Mouse (Mus musculus): Measurements from ENCODE around the gene Lypd4.
"Not testable (repeated sequence)": the region's sequence is repeated elsewhere in the genome, so short reads cannot be mapped to it uniquely, and the experiment has no call there.

The Lypd4 gene

GRCm38 (mm10) chr7:24850899-24851303 lies 18.8 kb downstream of the Lypd4 start:
- DNase-seq (ENCODE audit: extremely low spot score, low spot score), result peak; percentile 52

DNA sequence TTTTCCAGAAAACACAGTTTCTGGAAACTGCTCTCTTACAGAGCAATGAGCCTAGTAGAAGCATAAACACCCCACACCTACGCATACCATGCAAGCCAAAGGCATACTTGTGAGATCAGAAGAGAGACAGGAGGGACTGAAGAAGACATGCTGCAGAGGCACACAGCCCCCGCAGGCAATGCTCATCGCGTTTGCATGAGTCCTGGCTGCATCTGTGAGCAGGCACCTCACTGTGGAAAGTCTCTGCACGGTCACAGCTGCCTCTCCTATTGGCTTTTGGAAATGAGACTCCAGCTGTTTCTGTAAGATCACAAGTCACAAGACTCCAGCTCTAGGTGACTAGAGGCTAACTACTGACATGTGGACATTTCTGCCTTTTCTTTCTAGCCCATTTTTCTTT lies 19.6 kb downstream of the Lypd4 start:
- no peak for DNase-seq (ENCODE audit: extremely low spot score, low spot score)

- not testable (repeated sequence) for DNase-seq (ENCODE audit: extremely low spot score, low spot score)
These were observed 23.2 kb downstream of the Lypd4 start for GRCm38 (mm10) chr7:24846576-24846975.

GRCm38 (mm10) chr7:24845713-24846112 lies 24.0 kb downstream of the Lypd4 start:
- DNase-seq (ENCODE audit: extremely low spot score, low spot score), result peak; percentile 19

DNA sequence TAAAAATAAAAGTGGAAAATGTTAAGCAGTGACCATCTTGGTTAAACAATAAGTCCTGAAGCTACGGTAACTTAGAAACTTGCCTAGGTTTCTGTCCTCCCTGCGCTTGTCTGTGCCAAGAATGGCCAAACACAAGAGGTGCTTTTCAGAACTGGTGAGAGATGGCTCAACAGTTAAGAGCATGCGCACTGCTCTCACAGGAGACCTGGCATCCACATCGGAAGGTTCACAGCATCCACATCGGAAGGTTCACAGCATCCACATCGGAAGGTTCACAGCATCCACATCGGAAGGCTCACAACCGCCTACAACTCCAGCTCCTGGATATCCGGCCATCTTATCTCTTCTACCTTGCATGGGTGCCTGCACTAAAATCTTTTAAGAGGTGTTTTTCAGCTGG lies 24.6 kb downstream of the Lypd4 start:
- no peak for DNase-seq (ENCODE audit: extremely low spot score, low spot score)

- no peak for DNase-seq (ENCODE audit: extremely low spot score, low spot score)
These were observed 25.6 kb downstream of the Lypd4 start for GRCm38 (mm10) chr7:24844144-24844543.

DNA sequence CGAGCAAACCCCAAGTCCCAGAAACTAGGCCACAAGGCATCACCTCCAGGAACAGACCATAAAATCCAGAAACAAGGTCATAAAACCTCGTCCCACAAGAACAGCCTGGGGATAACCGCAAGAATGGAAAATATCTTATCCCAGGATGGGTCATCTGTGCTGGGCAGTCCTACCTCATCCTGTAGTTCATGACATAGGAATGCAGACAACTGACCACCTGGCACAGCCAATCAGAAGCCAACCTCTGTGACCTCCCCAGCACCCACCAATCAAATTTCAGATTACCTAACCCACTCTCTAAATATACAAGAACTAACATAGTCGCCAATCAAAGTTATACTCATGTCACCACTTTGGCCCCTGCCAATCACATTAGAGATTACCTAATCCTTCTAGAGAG lies 28.7 kb downstream of the Lypd4 start:
- no peak for DNase-seq (ENCODE audit: extremely low spot score, low spot score)

- DNase-seq (ENCODE audit: extremely low spot score, low spot score), result no peak
These were observed 29.4 kb downstream of the Lypd4 start for GRCm38 (mm10) chr7:24840331-24840730.

- no peak for DNase-seq (ENCODE audit: extremely low spot score, low spot score)
These were observed 30.3 kb downstream of the Lypd4 start for GRCm38 (mm10) chr7:24839410-24839808.

GRCm38 (mm10) chr7:24838732-24839409 lies 30.9 kb downstream of the Lypd4 start:
- DNase-seq (ENCODE audit: extremely low spot score, low spot score), result not testable (repeated sequence)

DNA sequence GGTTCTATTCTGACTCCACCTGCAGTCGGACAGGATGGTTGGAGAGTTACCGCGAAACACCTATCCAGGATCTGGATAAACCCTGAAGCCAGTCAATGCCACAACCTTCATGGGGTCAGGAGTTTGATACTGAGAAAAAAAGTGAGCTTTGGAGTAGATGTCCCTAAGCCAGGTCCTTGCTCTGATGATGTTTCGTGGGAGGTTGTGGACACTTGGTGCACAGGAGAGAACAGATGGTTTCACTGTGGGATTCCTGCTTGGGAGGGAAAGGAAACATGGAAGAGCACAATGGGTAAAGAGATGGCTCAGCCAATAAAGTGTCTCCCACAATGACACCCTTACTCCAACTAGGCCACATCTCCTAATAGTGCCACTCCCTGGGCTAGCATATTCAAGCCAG lies 42.6 kb downstream of the Lypd4 start:
- DNase-seq (ENCODE audit: extremely low spot score, low spot score), result no peak

- DNase-seq (ENCODE audit: extremely low spot score, low spot score), result no peak
These were observed 45.3 kb downstream of the Lypd4 start for GRCm38 (mm10) chr7:24824452-24824851.

GRCm38 (mm10) chr7:24817502-24817901 lies 52.2 kb downstream of the Lypd4 start:
- DNase-seq (ENCODE audit: extremely low spot score, low spot score), result peak; percentile 73
